ENCODE assay signal across 9 mouse cellular contexts in genomic region chr15:85654791-85655190, GRCm38 (mm10).
DNase-seq lines count a peak whose midpoint lies in the region; ATAC-seq and TF ChIP-seq lines count a peak whose summit lies in the region.
"Had no signal": no experiment of that assay in that cellular context is flagged by ENCODE, and none has a peak within 500 bp of the region (broad histone marks: within the 10 kb centered on the region; RNA-seq: fewer than 3 reads in every experiment).

No protein-coding gene starts in this region.

- H3K36me3 ChIP-seq in midbrain, embryonic 15.5 days (replicated peaks): no peaks in the 10 kb centered on the region
- H3K36me3 ChIP-seq in liver, embryonic 12.5 days: no peaks in the 10 kb centered on the region

- intact Hi-C loops in left cerebral cortex, adult 2 months (cut with DNase I): no loop called here
- intact Hi-C loops in left cerebral cortex, postnatal 36 days (cut with DNase I): no loop called here

- WGBS in midbrain, embryonic 15.5 days: 69% methylated on average over 3 of the region's 3 CpGs
- 61% methylated on average over 3 of the region's 3 CpGs for WGBS in liver, embryonic 12.5 days (ENCODE audit: insufficient replicate concordance)

- H3K4me1 ChIP-seq in midbrain, embryonic 15.5 days: peaks cover 46% of the 10 kb centered on the region
- 0 out of 2 replicates have a peak, but pooled peaks cover 2% of the 10 kb centered on the region for H3K4me1 ChIP-seq in liver, embryonic 12.5 days

- no peak overlapping the region for H3K9ac ChIP-seq in midbrain, embryonic 15.5 days
- H3K9ac ChIP-seq in liver, embryonic 12.5 days: no peak overlapping the region
- H3K9ac ChIP-seq: liver, embryonic 14.5 days had no signal

- TF ChIP-seq CTCF in left cerebral cortex, adult 2 months (IDR thresholded peaks at IDR 0.05): no peak

- peak overlapping the region; percentile 100 for H3K27ac ChIP-seq in left cerebral cortex, adult 2 months
- peak overlapping the region; percentile 96 for H3K27ac ChIP-seq in midbrain, embryonic 15.5 days
- H3K27ac ChIP-seq in liver, embryonic 12.5 days: no peak overlapping the region
- H3K27ac ChIP-seq: liver, embryonic 14.5 days had no signal

- DNase-seq in cerebellum, adult 9-11 months: peak; percentile 63
- DNase-seq in cerebellum, adult 9-10 months: no peak
- no peak for DNase-seq in left cerebral cortex, adult 2 months (ENCODE audit: extremely low spot score in 1 of 2, low spot score in 2 of 2)
- DNase-seq in left cerebral cortex, postnatal 36 days (ENCODE audit: low spot score in 2 of 2): no peak
- DNase-seq in cerebellum, postnatal 14 days: peak; percentile 63 to 69
- DNase-seq in right cerebral cortex, postnatal 10 days (ENCODE audit: low spot score in 2 of 2): no peak

- H3K4me3 ChIP-seq in left cerebral cortex, adult 2 months: peak overlapping the region; percentile 58; the same call in 1 of the 2 replicates
- no peak overlapping the region for H3K4me3 ChIP-seq in midbrain, embryonic 15.5 days
- H3K4me3 ChIP-seq in liver, embryonic 12.5 days: no peak overlapping the region

- peak overlapping the region; percentile 56 for H3K4me2 ChIP-seq in midbrain, embryonic 15.5 days
- no peak overlapping the region for H3K4me2 ChIP-seq in liver, embryonic 12.5 days

- no peak for ATAC-seq in midbrain, embryonic 15.5 days (replicated peaks)
- no peak for ATAC-seq in liver, embryonic 12.5 days

- H3K27me3 ChIP-seq in midbrain, embryonic 15.5 days (replicated peaks): peaks cover 24% of the 10 kb centered on the region
- peaks cover 83% of the 10 kb centered on the region for H3K27me3 ChIP-seq in liver, embryonic 12.5 days (replicated peaks)

- H3K9me3 ChIP-seq in midbrain, embryonic 15.5 days: no peaks in the 10 kb centered on the region
- no peaks in the 10 kb centered on the region for H3K9me3 ChIP-seq in liver, embryonic 12.5 days (replicated peaks)

Comparison
In these comparisons a context has a peak if more than half of its experiments do, and no peak if none do; other contexts are left out.
1. DNase-seq: peak in cerebellum, adult 9-11 months (single experiment) and cerebellum, postnatal 14 days (2 of 2); none in cerebellum, adult 9-10 months (single experiment), left cerebral cortex, adult 2 months (0 of 2), left cerebral cortex, postnatal 36 days (0 of 2) and right cerebral cortex, postnatal 10 days (0 of 2).